Mouse (Mus musculus) C2C12 (cell line): ENCODE data around the gene Thumpd2. TPM values are rescaled to one million over a fixed set of nuclear protein-coding genes. Genes with fewer than 3 reads are reported as not detected.
A peak's percentile ranks its signal among the peaks of the same experiment; 100 is the strongest.

Source experiments
- H3K27me3 ChIP-seq: one replicate; pipeline ENCODE4 v1.6.1; 2011; ENCODE audit not compliant: control insufficient read depth, insufficient read depth, insufficient read length
- H3K36me3 ChIP-seq: one replicate; pipeline ENCODE4 v1.6.1; 2011; ENCODE audit not compliant: control insufficient read depth, insufficient read depth
- H3K4me3 ChIP-seq: one replicate; pipeline ENCODE4 v1.5.1; 2011; ENCODE audit warnings: mild to moderate bottlenecking, control low read depth; ENCODE audit not compliant: poor library complexity, insufficient read depth, severe bottlenecking
- H3K79me2 ChIP-seq: one replicate; pipeline ENCODE4 v1.6.1; 2011; ENCODE audit not compliant: control insufficient read depth, insufficient read depth
- H3K79me3 ChIP-seq: one replicate; pipeline ENCODE4 v1.6.1; 2011; ENCODE audit warnings: low read depth, control low read depth
- H3ac ChIP-seq: one replicate; pipeline ENCODE3; 2011; ENCODE audit warnings: low read depth; ENCODE audit not compliant: control insufficient read depth, insufficient read length
- CEBPB ChIP-seq: IDR thresholded peaks from one replicate; pipeline ENCODE4 v1.6.1; 2011; ENCODE audit warnings: low read depth, mild to moderate bottlenecking, control low read depth, moderate library complexity
- CTCF ChIP-seq: IDR thresholded peaks from one replicate; pipeline ENCODE4 v1.5.1; 2011; ENCODE audit not compliant: control insufficient read depth, insufficient read depth, insufficient read length
- FOSL1 ChIP-seq: IDR thresholded peaks from one replicate; pipeline ENCODE4 v1.8.0; 2011; ENCODE audit warnings: mild to moderate bottlenecking, low read length; ENCODE audit not compliant: poor library complexity, insufficient read depth, severe bottlenecking
- MAX ChIP-seq: IDR thresholded peaks from one replicate; pipeline ENCODE4 v1.6.1; 2011; ENCODE audit warnings: mild to moderate bottlenecking, control low read depth
- MYOD1 ChIP-seq: IDR thresholded peaks from one replicate; pipeline ENCODE4 v1.6.1; 2011; ENCODE audit warnings: low read depth; ENCODE audit not compliant: control insufficient read depth, insufficient read length
- MYOG ChIP-seq: IDR thresholded peaks from one replicate; pipeline ENCODE4 v1.6.1; 2011; ENCODE audit not compliant: control insufficient read depth, insufficient read length; ENCODE audit errors: extremely low read depth
- USF1 ChIP-seq: IDR thresholded peaks from one replicate; pipeline ENCODE4 v1.6.1; 2011; ENCODE audit warnings: low read depth, mild to moderate bottlenecking, control low read depth, moderate library complexity
- polyA plus RNA-seq: library from polyadenylated mRNA; unstranded; fragments of >200 nt; fragmentation: generic; extraction: Trizol; gene quantifications from one replicate; pipeline ENCODE4 v1.2.1, GENCODE M21; 2012; ENCODE audit warnings: missing spikeins

Thumpd2 gene
- polyA plus RNA-seq, 1 experiment = 3.1 TPM

DNA sequence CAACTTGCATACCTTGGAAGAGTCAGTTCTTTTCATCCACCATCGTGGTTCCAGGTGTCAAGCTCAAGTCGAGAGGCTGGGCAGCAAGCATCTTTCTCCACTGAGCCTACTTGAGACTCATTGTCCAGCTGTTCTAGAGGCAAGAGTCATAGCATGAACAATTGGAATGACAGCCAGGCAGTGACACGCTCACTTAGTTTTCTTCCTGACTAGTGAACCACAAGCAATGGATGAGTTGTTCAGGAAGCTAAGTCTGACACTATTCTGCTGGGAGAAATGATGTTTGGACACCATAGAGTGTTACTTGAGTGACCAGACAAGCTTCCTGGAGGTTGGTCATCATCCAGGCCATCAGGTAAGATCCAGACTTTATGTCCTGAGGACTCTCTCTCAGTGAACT lies 24.0 kb upstream of the Thumpd2 start:
- no peaks in the 10 kb centered on the region for H3K79me3 ChIP-seq
- no peak for TF ChIP-seq FOSL1
- TF ChIP-seq USF1 = no peak
- no peak for TF ChIP-seq CTCF
- no peak for TF ChIP-seq MYOD1
- no peak for TF ChIP-seq MAX
- no peak for TF ChIP-seq MYOG
- TF ChIP-seq CEBPB = no peak

DNA sequence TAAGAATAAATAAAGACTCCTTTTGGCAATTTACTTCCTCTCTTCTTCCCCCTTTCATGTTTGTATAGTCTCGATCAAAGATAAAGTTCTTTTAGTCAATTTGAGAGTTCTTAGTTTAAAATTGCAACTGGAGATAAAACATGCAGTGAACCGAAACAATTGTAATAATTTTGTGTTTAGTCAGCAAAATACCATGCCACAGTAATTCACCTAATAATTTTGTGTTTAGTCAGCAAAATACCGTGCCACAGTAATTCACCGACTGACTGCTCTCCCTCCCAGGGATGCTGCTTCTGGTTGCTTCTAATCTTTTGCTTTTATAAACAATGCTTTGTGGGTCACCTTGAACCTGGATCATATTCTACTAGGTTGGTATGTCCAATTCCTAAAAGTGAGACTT lies 22.9 kb upstream of the Thumpd2 start:
- no peaks in the 10 kb centered on the region for H3K36me3 ChIP-seq
- no peak overlapping the region for H3ac ChIP-seq
- no peak overlapping the region for H3K4me3 ChIP-seq

More for the DNA sequence above, 24.0 kb upstream of the Thumpd2 start:
- H3K4me3 ChIP-seq = no peak overlapping the region
- peaks cover 3% of the 10 kb centered on the region for H3K27me3 ChIP-seq
- no peaks in the 10 kb centered on the region for H3K79me2 ChIP-seq
- H3K36me3 ChIP-seq = no peaks in the 10 kb centered on the region
- no peak overlapping the region for H3ac ChIP-seq

DNA sequence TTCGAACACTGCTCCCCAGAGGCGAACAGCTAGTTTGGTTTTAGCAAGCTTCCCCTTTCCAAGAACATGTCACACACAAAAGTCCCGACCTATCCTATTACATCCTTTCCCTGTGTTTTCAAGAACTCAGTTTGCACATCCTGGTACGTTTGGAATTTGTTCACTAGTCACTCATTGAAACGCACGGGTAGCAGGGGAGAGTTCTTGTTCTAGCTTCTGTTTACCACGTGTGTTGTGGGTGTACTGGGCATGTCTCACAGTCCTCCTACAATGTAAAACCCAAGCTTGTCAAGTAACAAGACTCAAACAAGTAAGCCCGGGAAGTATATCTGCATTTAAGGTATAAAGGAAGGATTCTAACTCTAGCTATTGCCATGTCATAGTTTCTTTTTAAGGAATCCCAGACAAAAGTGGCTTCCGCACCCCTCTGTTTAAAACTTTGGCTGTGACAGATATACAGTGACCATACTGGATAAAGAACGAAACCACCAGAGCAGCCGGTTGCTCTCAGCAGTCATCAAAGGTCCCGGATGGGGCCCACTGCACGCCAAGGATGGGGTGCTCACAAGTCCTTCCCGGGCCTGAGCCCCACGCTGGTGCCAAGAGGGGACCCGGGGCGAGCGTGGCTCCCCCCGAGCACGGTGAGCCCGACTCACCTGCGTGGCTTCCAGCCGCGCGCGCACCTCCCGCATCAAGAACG lies 453 bp downstream of the Thumpd2 start:
- Histone ChIP-seq H3ac (peak overlapping the region; percentile 98), H3K27me3 (no peaks in the 10 kb centered on the region), H3K36me3 (no peaks in the 10 kb centered on the region), H3K4me3 (peak overlapping the region; percentile 69), H3K79me2 (peaks cover 8% of the 10 kb centered on the region), H3K79me3 (no peaks in the 10 kb centered on the region)
- TF ChIP-seq MAX (peak; percentile 24), CTCF (no peak)

More for the DNA sequence above, 22.9 kb upstream of the Thumpd2 start:
- H3K79me2 ChIP-seq = no peaks in the 10 kb centered on the region
- no peaks in the 10 kb centered on the region for H3K79me3 ChIP-seq
- no peaks in the 10 kb centered on the region for H3K27me3 ChIP-seq
- no peak for TF ChIP-seq USF1
- no peak for TF ChIP-seq MYOD1
- no peak for TF ChIP-seq MYOG
- TF ChIP-seq MAX = no peak
- TF ChIP-seq CEBPB = no peak
- TF ChIP-seq FOSL1 = no peak
- TF ChIP-seq CTCF = no peak

DNA sequence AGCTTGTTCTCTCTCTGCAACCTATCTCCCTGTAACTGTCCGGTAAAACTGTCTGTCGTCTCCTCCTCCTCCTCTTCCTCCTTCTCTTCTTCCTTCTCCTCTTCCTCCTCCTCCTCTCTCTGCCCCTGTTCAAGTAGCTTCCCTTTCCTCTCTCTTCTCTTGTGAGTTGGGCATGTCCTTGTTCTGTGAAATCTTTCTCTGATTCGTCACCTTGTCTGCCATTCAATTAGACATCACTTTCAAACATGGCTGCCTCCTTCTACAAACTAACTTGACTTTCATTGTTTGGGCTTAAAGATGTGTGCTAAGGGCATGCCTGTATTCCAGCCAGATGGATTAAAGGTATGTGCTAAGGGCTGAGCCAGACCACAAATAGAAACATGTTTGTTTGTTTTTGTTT lies 1.5 kb downstream of the Thumpd2 start:
- Histone ChIP-seq H3K36me3 (no peaks in the 10 kb centered on the region), H3K79me2 (peaks cover 8% of the 10 kb centered on the region), H3K27me3 (no peaks in the 10 kb centered on the region), H3K4me3 (no peak overlapping the region), H3K79me3 (no peaks in the 10 kb centered on the region), H3ac (no peak overlapping the region)
- no peak for TF ChIP-seq FOSL1
- no peak for TF ChIP-seq USF1
- TF ChIP-seq MYOD1 = no peak
- no peak for TF ChIP-seq CEBPB
- TF ChIP-seq MYOG = no peak
- TF ChIP-seq CTCF = no peak
- TF ChIP-seq MAX = no peak

DNA sequence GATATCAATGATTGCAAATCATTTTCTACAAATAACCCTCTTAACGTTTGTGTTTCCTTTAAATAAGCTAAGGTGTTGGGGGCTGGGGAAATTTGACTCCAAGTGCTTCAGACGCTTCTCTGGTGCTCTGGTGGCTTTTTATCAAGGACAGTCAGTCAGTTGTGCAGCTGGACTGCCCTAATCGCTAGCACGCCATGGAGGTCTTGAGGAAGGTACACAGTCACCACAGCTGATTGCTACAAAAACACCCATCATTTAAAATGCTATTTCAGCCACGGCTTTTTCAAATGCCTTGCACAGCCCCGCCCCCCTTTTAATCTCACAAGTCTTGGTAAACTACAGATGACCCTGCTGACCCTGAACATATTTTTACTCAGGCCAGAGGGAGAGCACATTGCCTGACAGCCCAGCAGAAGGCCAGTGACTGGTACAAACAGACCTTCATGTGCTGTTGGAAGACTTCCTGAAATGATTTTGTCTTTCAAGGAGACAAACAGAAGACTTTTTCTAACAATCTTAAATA lies 2.5 kb downstream of the Thumpd2 start:
- Histone ChIP-seq H3K27me3 (no peaks in the 10 kb centered on the region), H3K4me3 (no peak overlapping the region), H3ac (no peak overlapping the region), H3K79me2 (peaks cover 8% of the 10 kb centered on the region), H3K36me3 (no peaks in the 10 kb centered on the region), H3K79me3 (no peaks in the 10 kb centered on the region)
- no peak for TF ChIP-seq MYOG
- TF ChIP-seq MAX = no peak
- TF ChIP-seq CTCF = no peak
- no peak for TF ChIP-seq FOSL1
- TF ChIP-seq MYOD1 = no peak
- no peak for TF ChIP-seq USF1
- no peak for TF ChIP-seq CEBPB

DNA sequence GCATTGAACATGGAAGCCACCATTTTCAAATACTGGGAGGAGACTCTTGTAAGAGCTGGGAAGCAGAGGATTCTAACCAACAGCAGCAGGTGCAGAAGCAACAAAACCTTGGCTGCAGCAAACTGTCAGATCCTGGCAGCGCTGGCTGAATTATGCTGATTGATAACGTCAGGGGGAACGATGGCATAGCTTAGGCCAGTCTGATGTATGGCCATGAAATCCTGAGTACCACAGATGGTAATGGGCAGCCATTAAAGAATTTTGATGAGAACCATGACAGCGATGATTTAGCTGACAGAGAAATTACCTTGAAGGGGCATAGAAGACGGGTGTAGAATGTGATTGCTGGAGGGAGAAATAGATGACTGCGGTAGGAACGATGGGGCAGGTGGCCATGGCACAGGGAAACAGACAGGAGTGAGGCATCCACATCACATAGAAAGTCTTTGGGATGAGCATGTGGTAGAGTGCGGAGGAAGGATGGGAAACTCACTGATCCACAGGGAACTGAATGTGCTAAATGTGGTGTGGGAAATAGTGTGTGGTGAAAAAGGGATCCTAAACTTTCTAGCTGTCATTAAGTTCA lies 8.0 kb downstream of the Thumpd2 start:
- H3K79me2 ChIP-seq = no peaks in the 10 kb centered on the region
- H3K79me3 ChIP-seq = no peaks in the 10 kb centered on the region
- peaks cover 9% of the 10 kb centered on the region for H3K36me3 ChIP-seq
- no peaks in the 10 kb centered on the region for H3K27me3 ChIP-seq
- H3ac ChIP-seq = no peak overlapping the region
- TF ChIP-seq CEBPB (no peak), MYOG (no peak), CTCF (no peak), MAX (no peak), MYOD1 (no peak), FOSL1 (no peak), USF1 (no peak)
- H3K4me3 ChIP-seq = no peak overlapping the region
